Comparison of ENCODE assay signal across 22 mouse cellular contexts in the genomic region with DNA sequence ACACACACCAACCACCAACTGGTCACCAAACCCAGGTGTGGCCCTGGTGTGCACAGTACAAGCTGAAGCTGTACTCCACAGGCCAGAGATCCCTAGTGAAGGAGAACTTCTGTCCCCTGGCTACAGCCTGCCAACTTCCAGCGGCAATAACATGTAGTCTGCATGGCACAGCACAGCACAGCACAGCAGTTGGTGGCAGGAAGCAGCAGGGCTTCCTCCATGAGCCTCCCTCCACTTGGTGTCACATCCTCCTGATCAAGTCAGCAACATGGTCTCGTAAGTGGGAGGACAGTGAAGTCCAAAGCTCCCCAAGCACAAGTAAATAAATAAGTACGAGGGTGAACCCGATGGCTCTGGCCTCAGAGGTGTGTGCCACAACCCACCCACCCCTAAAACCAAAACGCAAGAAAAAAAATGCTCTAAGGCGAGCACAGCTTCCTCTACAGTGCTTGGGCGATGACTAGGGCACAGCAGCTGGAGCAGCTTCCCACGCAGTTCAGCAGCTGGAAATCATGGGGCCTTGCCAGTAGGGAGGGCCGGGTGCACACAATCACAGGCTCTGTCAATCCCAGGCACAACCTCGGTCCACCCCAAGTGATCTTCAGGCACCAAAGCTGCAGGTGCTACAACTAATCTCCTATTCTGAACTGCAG. TPM values are rescaled to one million over a fixed set of nuclear protein-coding genes. Genes with fewer than 3 reads are reported as not detected.
DNase-seq lines count a peak whose midpoint lies in the region; ATAC-seq and TF ChIP-seq lines count a peak whose summit lies in the region.
"Had no signal": no experiment of that assay in that cellular context is flagged by ENCODE, and none has a peak within 500 bp of the region (broad histone marks: within the 10 kb centered on the region; RNA-seq: fewer than 3 reads in every experiment).

No protein-coding gene starts in this region.

- H3K9me3 ChIP-seq in heart, embryonic 12.5 days (replicated peaks): no peaks in the 10 kb centered on the region
- H3K9me3 ChIP-seq: forebrain, embryonic 10.5 days; limb, embryonic 12.5 days; midbrain, embryonic 10.5 days; neural tube, embryonic 12.5 days had no signal

- ATAC-seq in heart, embryonic 12.5 days (ENCODE audit: insufficient number of reproducible peaks, low FRiP score): no peak
- ATAC-seq in megakaryocyte progenitor cell, adult 5-6 weeks (replicated peaks; ENCODE audit: poor library complexity): peak; percentile 49

- intact Hi-C loops in heart, adult 2 months (cut with DNase I): no loop called here
- intact Hi-C loops in heart, postnatal 10 days (cut with DNase I): no loop called here

- no peak overlapping the region for H3K9ac ChIP-seq in heart, adult 2 months (ENCODE audit: low read depth, low read length)
- no peak overlapping the region for H3K9ac ChIP-seq in heart, embryonic 12.5 days
- H3K9ac ChIP-seq: limb, embryonic 12.5 days; neural tube, embryonic 12.5 days had no signal

- peak; percentile 61 to 66 for DNase-seq in heart, adult 2 months
- DNase-seq in lung, postnatal 10 days: peak; percentile 66
- DNase-seq in lung, adult 18-20 months: no peak
- peak; percentile 73 to 74 for DNase-seq in heart, postnatal 10 days
- no peak for DNase-seq in retina, postnatal 1 day
- no peak for DNase-seq in cerebellum, postnatal 4 days (ENCODE audit: low spot score in 2 of 2)
- DNase-seq: adrenal gland, postnatal 36 days; cerebellum, adult 8-10 months; kidney, adult 2 months; kidney, postnatal 25 days; right cerebral cortex, postnatal 4 days; thymus, postnatal 36 days had no signal

- H3K4me3 ChIP-seq in heart, adult 2 months: no peak overlapping the region
- no peak overlapping the region for H3K4me3 ChIP-seq in heart, embryonic 12.5 days
- H3K4me3 ChIP-seq: forebrain, embryonic 10.5 days; limb, embryonic 12.5 days; midbrain, embryonic 10.5 days; neural tube, embryonic 12.5 days had no signal

- no peak overlapping the region for H3K27ac ChIP-seq in heart, adult 2 months
- H3K27ac ChIP-seq in heart, embryonic 12.5 days (ENCODE audit: poor library complexity, severe bottlenecking): no peak overlapping the region
- H3K27ac ChIP-seq: forebrain, embryonic 10.5 days; limb, embryonic 12.5 days; midbrain, embryonic 10.5 days; neural tube, embryonic 12.5 days had no signal

- no peaks in the 10 kb centered on the region for H3K27me3 ChIP-seq in heart, adult 2 months (ENCODE audit: control insufficient read depth, insufficient read depth, low read length)
- no peaks in the 10 kb centered on the region for H3K27me3 ChIP-seq in heart, embryonic 12.5 days (replicated peaks)
- H3K27me3 ChIP-seq: limb, embryonic 12.5 days; neural tube, embryonic 12.5 days had no signal

- TF ChIP-seq POLR2A in heart, adult 2 months (IDR thresholded peaks at IDR 0.05; ENCODE audit: insufficient read depth, low read depth, low read length): no peak

- H3K36me3 ChIP-seq in heart, adult 2 months (ENCODE audit: control insufficient read depth, insufficient read depth, low read length): no peaks in the 10 kb centered on the region
- peaks cover 67% of the 10 kb centered on the region for H3K36me3 ChIP-seq in heart, embryonic 12.5 days

- 67% methylated on average over 10 of the region's 10 CpGs for WGBS in heart, adult 2 months
- 87% methylated on average over 10 of the region's 10 CpGs for WGBS in heart, embryonic 12.5 days

- no peaks in the 10 kb centered on the region for H3K4me1 ChIP-seq in heart, adult 2 months (ENCODE audit: control insufficient read depth, insufficient read depth, low read length)
- no peaks in the 10 kb centered on the region for H3K4me1 ChIP-seq in heart, embryonic 12.5 days (replicated peaks)
- H3K4me1 ChIP-seq: forebrain, embryonic 10.5 days; limb, embryonic 12.5 days; midbrain, embryonic 10.5 days; neural tube, embryonic 12.5 days had no signal

- TF ChIP-seq EP300 in heart, adult 2 months (IDR thresholded peaks at IDR 0.05; ENCODE audit: insufficient read depth, low read depth, low read length): 0 out of 2 replicates have a peak, but pooled peaks have one; percentile 36

- no peak for TF ChIP-seq CTCF in heart, adult 2 months (IDR thresholded peaks at IDR 0.05)

- H3K79me2 ChIP-seq in heart, adult 2 months (replicated peaks; ENCODE audit: control insufficient read depth, insufficient read depth, low read length): no peaks in the 10 kb centered on the region

- H3K4me2 ChIP-seq in heart, embryonic 12.5 days: no peak overlapping the region
- H3K4me2 ChIP-seq: limb, embryonic 12.5 days; neural tube, embryonic 12.5 days had no signal

RNA-seq across cellular contexts. Expression of a gene that starts 10.9 kb away (rescaled TPM):
- total RNA-seq in heart, adult 2 months (2021): not detected
- polyA plus RNA-seq in heart, adult 2 months (2012; rRNA removed): not detected in 2 replicates
- polyA plus RNA-seq in heart, embryonic 12.5 days (2016; fragmentation: Nextera tagmentation; extraction: Ambion mirVana): 1.7 and 2.2 TPM in 2 replicates
- total RNA-seq in heart, postnatal 10 days (2021): not detected
- 0.81 and 2.2 TPM in 2 replicates for total RNA-seq in megakaryocyte progenitor cell, adult 5-6 weeks (2015)
- not detected in 2 replicates for total RNA-seq in megakaryocyte progenitor cell, adult 5-6 weeks (2017)
- total RNA-seq: gastrocnemius, postnatal 4 days; left cerebral cortex, adult 18-20 months; monocyte, adult 5-6 weeks had no signal

RNA-seq across cellular contexts. Expression of a gene that starts 35.0 kb away (rescaled TPM):
- total RNA-seq in heart, adult 2 months (2021): 100 to 1,000 TPM; 168 to 197 TPM
- 98.4 and 147 TPM in 2 replicates for polyA plus RNA-seq in heart, adult 2 months (2012; rRNA removed)
- polyA plus RNA-seq in heart, embryonic 12.5 days (2016; fragmentation: Nextera tagmentation; extraction: Ambion mirVana): 236 and 244 TPM in 2 replicates
- 100 to 1,000 TPM; 192 to 197 TPM for total RNA-seq in heart, postnatal 10 days (2021)
- 75.6 and 76.8 TPM in 2 replicates for total RNA-seq in megakaryocyte progenitor cell, adult 5-6 weeks (2015)
- total RNA-seq in megakaryocyte progenitor cell, adult 5-6 weeks (2017): 153 and 162 TPM in 2 replicates

RNA-seq across cellular contexts. Expression of a gene that starts 40.4 kb away (rescaled TPM):
- total RNA-seq in heart, adult 2 months (2021): under 1 TPM; 0.36 to 0.42 TPM
- polyA plus RNA-seq in heart, adult 2 months (2012; rRNA removed): 2.3 and 2.5 TPM in 2 replicates
- 0.90 and 0.91 TPM in 2 replicates for polyA plus RNA-seq in heart, embryonic 12.5 days (2016; fragmentation: Nextera tagmentation; extraction: Ambion mirVana)
- under 1 TPM; 0.43 to 0.50 TPM for total RNA-seq in heart, postnatal 10 days (2021)
- 0.12 and 1.5 TPM in 2 replicates for total RNA-seq in megakaryocyte progenitor cell, adult 5-6 weeks (2015)
- total RNA-seq in megakaryocyte progenitor cell, adult 5-6 weeks (2017): 0.64 TPM in 1 of 2 replicates, not detected in the other
- total RNA-seq: monocyte, adult 5-6 weeks had no signal
- polyA plus RNA-seq: C2C12 had no signal

RNA-seq across cellular contexts. Expression of a gene that starts 53.0 kb away (rescaled TPM):
- total RNA-seq in heart, adult 2 months (2021): 10 to 100 TPM; 33.9 to 42.4 TPM
- 12.3 and 15.7 TPM in 2 replicates for polyA plus RNA-seq in heart, adult 2 months (2012; rRNA removed)
- polyA plus RNA-seq in heart, embryonic 12.5 days (2016; fragmentation: Nextera tagmentation; extraction: Ambion mirVana): 1,218 and 1,354 TPM in 2 replicates
- total RNA-seq in heart, postnatal 10 days (2021): 10 to 100 TPM; 47.2 to 48.0 TPM
- total RNA-seq in megakaryocyte progenitor cell, adult 5-6 weeks (2015): 0.61 and 0.79 TPM in 2 replicates
- 0.41 and 0.58 TPM in 2 replicates for total RNA-seq in megakaryocyte progenitor cell, adult 5-6 weeks (2017)

Comparison
In these comparisons a context has a peak if more than half of its experiments do, and no peak if none do; other contexts are left out.
1. DNase-seq: peak in heart, adult 2 months (2 of 2), lung, postnatal 10 days (single experiment) and heart, postnatal 10 days (2 of 2); none in lung, adult 18-20 months (0 of 2), retina, postnatal 1 day (single experiment) and cerebellum, postnatal 4 days (0 of 2).